Mouse (Mus musculus) E14TG2a.4 (cell line): Measurements from ENCODE around the gene Socs7.
A peak's percentile ranks its signal among the peaks of the same experiment; 100 is the strongest.

Experiments
- H3K27me3 ChIP-seq: 2 replicates; pipeline ENCODE4 v1.6.1; 2014; ENCODE audit warnings: low read length, control low read depth; ENCODE audit not compliant: insufficient read depth
- H3K36me3 ChIP-seq: 2 replicates; pipeline ENCODE4 v1.6.1; 2014; ENCODE audit warnings: low read length, control low read depth; ENCODE audit not compliant: insufficient read depth
- H3K4me1 ChIP-seq: replicated peaks from 2 replicates; pipeline ENCODE4 v1.6.1; 2014; ENCODE audit warnings: low read depth, low read length, control low read depth
- H3K4me3 ChIP-seq: replicated peaks from 2 replicates; pipeline ENCODE4 v1.5.1; 2014; ENCODE audit warnings: mild to moderate bottlenecking, low read length
- H3K9me3 ChIP-seq: 2 replicates; pipeline ENCODE4 v1.6.1; 2014; ENCODE audit warnings: low read length, control low read depth
- CTCF ChIP-seq: conservative IDR thresholded peaks from 2 replicates; pipeline ENCODE4 v1.5.1; 2014; ENCODE audit warnings: low read length
- NANOG ChIP-seq: IDR thresholded peaks from 2 replicates; pipeline ENCODE4 v1.6.1; 2014; ENCODE audit warnings: borderline replicate concordance, low read length, mixed read lengths
- POU5F1 ChIP-seq: IDR thresholded peaks from 2 replicates; pipeline ENCODE4 v1.6.1; 2014; ENCODE audit warnings: low read length, borderline replicate concordance

The Socs7 gene

DNA sequence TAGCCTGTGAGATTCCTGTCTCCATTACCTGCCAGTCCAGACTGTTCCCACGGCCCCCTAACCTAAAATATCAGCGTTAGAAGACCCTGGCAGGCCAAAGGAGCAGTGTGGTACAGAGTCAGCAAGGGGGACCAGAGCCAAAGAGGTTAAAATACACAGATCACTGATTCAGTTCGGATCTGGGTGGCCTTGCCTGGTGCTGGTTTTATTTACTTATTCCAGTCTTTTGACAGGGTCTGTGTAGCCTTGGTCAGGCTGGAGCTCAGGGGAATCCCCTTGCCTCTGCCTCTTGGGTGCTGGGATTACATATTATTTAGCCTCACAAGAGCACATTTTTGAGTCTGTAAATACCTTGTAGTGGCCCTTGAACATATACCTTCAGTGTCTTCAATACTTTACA is 62.5 kb downstream of the Socs7 start:
- Histone ChIP-seq H3K27me3 (no peaks in the 10 kb centered on the region), H3K9me3 (no peaks in the 10 kb centered on the region), H3K36me3 (peaks cover 38% of the 10 kb centered on the region), H3K4me1 (peaks cover 76% of the 10 kb centered on the region), H3K4me3 (no peak overlapping the region)
- TF ChIP-seq POU5F1 (no peak), CTCF (no peak), NANOG (no peak)

DNA sequence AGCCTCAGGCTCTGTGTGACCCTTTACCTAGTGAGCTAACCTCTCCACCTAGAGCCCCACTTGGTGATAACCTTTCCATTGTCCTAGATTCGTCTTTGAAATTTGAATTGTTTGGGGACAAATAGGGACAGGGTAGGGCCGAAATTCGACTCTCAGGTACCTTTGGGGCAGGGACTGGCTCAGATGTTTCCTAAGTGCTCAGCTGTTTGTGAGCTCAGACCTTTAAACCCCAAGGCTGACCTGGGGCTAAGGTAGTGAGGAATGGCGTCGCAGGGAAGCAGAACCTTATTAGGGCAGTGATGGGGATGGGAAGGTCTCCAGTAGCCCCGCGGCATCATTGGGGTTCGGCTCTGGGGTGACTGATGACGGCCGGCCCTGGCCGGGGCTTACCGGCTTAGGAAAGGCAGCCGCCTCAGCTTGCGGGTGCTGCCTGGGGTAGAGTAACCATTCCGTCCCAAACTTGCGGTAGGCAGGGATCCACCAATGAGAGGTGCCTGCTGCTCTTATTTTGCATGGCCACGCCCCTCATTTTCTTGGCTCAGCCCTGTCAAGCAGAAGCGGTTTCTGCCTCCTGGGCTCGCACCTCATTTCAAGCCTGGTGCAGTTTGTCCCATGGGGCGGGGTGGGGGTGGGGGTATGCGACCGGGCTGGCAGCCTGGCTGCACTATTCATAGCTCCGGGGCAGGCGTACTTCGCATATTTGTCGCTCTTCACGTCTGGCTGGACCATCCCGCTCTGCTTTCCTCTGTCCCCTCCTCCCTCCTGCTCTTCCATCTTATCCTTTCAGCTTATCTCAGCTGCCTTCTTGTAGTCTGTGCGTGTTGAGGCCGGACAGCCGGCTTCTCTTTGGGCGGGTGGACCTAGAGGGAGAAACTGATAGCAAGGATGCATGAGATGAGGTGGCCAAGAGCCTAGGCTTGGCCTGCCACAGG is 65.7 kb downstream of the Socs7 start:
- Histone ChIP-seq H3K36me3 (peaks cover 24% of the 10 kb centered on the region), H3K4me3 (peak overlapping the region; percentile 75), H3K4me1 (peaks cover 78% of the 10 kb centered on the region), H3K27me3 (no peaks in the 10 kb centered on the region), H3K9me3 (no peaks in the 10 kb centered on the region)
- TF ChIP-seq NANOG (no peak), CTCF (no peak), POU5F1 (no peak)

DNA sequence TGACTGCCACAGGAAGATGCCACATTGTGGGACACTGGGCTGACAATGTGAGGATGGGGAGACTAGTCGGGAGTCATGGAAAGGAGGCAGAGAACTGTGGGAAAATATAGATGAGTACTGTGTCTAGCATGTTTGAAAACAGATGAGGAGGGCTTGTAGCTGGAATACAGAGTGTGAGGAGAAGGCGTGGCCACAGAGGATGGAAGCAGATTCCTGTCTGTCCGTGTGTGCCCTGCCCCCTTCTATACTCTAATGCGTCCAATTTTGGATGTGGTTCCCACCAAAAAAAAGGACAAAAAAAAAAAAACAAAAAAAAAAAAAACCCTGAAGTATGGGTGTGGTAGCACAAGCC is 66.4 kb downstream of the Socs7 start:
- TF ChIP-seq POU5F1 (no peak), NANOG (no peak), CTCF (no peak)
- no peaks in the 10 kb centered on the region for H3K9me3 ChIP-seq

DNA sequence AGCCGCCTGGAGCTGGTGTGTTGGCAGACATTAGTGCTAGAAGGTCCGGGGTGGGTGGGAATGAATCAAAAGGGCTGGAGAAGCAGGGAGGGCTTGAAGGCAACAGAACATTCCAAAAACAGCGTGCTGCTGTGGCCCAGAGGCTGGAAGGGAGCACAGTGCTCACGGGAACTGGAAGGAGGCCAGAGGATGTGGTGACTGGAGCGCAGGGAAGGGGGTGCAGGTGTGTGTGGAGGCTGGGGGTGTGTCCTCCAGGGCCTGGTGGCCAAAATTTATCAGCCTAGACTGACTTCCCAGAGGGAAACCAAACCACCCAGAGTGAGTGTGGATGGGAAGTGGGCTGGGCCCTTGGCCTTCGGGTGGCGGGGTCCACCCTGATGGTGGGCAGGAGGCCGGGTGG is 67.3 kb downstream of the Socs7 start:
- Histone ChIP-seq H3K4me1 (peaks cover 77% of the 10 kb centered on the region), H3K9me3 (no peaks in the 10 kb centered on the region), H3K27me3 (no peaks in the 10 kb centered on the region), H3K4me3 (0 out of 2 replicates have a peak overlapping the region, but pooled peaks have one; percentile 7), H3K36me3 (peaks cover 12% of the 10 kb centered on the region)
- TF ChIP-seq CTCF, result no peak
- no peak for TF ChIP-seq NANOG
- TF ChIP-seq POU5F1, result no peak

More for the DNA sequence above, 66.4 kb downstream of the Socs7 start:
- no peaks in the 10 kb centered on the region for H3K27me3 ChIP-seq
- peaks cover 78% of the 10 kb centered on the region for H3K4me1 ChIP-seq
- H3K36me3 ChIP-seq, result peaks cover 18% of the 10 kb centered on the region
- H3K4me3 ChIP-seq, result peak overlapping the region; percentile 75

DNA sequence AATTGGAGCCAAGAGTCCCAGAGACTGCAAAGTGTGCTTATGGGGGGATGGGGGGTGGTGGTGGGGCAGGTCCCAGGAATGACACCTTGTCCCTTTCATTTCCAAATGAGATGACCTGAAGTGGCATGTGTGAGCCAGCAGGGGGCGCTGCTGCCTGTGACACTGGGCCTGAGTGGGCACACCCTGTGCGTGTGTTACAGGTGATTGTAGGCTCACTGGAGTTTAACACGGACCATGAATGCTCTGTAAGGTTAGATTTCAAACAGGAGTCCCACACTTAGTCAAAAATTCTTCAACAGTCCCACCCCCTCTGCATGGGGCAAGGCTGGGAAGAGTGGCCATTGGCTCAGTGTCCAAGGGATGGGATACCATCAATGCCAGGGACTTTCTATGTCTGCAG is 69.7 kb downstream of the Socs7 start:
- peaks cover 91% of the 10 kb centered on the region for H3K4me1 ChIP-seq
- TF ChIP-seq CTCF (peak; percentile 84), NANOG (no peak)
- H3K9me3 ChIP-seq, result no peaks in the 10 kb centered on the region
- no peak overlapping the region for H3K4me3 ChIP-seq
- no peaks in the 10 kb centered on the region for H3K27me3 ChIP-seq
- peaks cover 7% of the 10 kb centered on the region for H3K36me3 ChIP-seq

DNA sequence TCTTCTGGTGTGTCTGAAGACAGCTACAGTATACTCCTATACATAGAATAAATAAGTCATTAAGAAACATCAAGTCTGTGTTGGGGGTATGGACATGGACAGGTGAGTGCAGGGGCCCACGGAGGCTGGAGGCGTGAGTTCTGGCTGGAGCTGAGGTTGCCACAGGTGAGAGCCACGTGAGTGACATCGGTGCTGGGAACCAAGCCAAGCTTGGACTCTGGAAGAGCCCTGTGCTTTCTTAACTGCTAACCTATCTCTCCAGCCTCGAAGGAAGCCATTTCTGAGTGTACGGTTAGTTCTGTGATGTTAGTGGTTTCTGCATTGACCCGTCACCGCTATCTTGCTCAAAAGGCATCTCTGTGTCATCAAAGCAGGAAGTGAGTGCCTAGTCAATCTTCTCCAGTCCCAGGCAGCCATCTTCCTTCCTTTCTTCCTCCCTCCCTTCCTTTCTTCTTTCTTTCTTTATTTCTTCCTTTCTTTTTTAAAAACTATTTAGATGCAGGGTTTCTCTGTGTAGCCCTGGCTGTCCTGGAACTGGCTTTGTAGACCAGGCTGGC is 70.7 kb downstream of the Socs7 start:
- H3K4me1 ChIP-seq, result peaks cover 92% of the 10 kb centered on the region
- H3K36me3 ChIP-seq, result peaks cover 7% of the 10 kb centered on the region
- no peaks in the 10 kb centered on the region for H3K27me3 ChIP-seq
- no peak overlapping the region for H3K4me3 ChIP-seq
- no peaks in the 10 kb centered on the region for H3K9me3 ChIP-seq
- TF ChIP-seq NANOG (no peak), CTCF (no peak), POU5F1 (no peak)

DNA sequence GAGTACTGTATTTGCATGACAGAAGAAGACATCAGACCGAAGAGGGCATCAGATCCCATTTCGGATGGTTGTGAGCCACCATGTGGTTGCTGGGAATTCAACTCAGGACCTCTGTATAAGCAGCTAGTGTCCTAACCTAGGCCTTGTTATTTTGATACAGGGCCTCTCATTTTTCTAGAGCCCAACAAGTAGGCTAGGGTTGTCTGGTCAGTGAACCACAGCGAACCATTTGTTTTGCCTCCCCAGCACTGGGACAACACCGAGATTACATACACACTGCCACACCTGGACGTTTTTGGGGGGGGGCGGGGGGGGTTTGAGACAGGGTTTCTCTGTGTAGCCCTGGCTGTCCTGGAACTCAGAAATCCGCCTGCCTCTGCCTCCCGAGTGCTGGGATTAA is 71.8 kb downstream of the Socs7 start:
- H3K4me3 ChIP-seq, result no peak overlapping the region
- TF ChIP-seq POU5F1, result no peak
- no peak for TF ChIP-seq CTCF
- peak; percentile 47; the same call in 1 of the 2 replicates for TF ChIP-seq NANOG
- H3K36me3 ChIP-seq, result peaks cover 7% of the 10 kb centered on the region
- H3K9me3 ChIP-seq, result no peaks in the 10 kb centered on the region
- peaks cover 92% of the 10 kb centered on the region for H3K4me1 ChIP-seq
- peaks cover 8% of the 10 kb centered on the region for H3K27me3 ChIP-seq

DNA sequence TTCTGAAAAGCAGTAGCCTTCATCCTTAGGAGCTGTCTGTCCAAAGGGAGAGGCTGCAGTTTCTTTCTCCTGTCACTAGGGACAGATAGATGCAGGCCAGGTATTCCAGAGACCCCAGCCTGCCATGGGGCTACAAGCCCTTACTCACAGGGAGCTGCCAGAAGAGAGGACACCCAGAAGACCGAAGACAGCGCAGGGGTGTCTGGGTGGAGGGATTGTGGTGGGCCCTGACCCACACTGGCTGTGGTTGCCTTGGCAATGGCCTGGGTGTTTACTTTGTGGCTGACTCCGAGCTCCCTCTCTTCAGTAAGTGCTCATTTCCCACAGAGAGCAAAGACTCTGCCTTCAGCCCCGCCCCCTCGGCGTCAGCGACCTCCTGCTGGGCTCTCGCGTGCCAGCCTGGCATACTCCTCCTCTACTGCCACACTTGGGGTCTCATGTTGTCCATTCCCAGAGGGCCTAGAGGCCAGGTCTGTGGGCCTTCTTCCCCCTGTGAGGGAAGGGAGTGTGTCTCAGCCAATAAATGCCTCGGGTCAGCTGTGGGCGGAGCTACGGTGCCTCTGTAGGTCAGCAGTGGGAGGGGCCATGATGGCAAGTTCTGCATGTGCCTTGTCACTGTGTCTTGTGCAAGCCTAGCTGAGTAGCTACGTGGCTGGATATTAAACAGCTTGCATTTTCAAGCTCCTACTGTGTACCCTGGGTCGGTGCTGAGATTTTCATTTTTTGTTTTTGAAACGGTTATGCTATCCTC is 72.5 kb downstream of the Socs7 start:
- TF ChIP-seq CTCF (peak; percentile 56), POU5F1 (no peak), NANOG (no peak)
- H3K4me1 ChIP-seq, result peaks cover 92% of the 10 kb centered on the region
- H3K27me3 ChIP-seq, result peaks cover 15% of the 10 kb centered on the region
- H3K36me3 ChIP-seq, result peaks cover 7% of the 10 kb centered on the region
- no peaks in the 10 kb centered on the region for H3K9me3 ChIP-seq
- peak overlapping the region; percentile 72 for H3K4me3 ChIP-seq
